Mouse (Mus musculus) midbrain, embryonic 16.5 days (tissue): ENCODE data around the gene Cep57l1. TPM values are rescaled to one million over a fixed set of nuclear protein-coding genes. Genes with fewer than 3 reads are reported as not detected.
"Not testable (repeated sequence)": the region's sequence is repeated elsewhere in the genome, so short reads cannot be mapped to it uniquely, and the experiment has no call there.

ENCODE experiments used
- ATAC-seq: fragments of 200-750 bp; cut with Nextera tagmentation; 2 replicates; pipeline ENCODE4 v1.8.0; 2017; ENCODE audit warnings: moderate TSS enrichment
- H3K27ac ChIP-seq: fragments of 300-500 bp; sonication (generic); 2 replicates; pipeline ENCODE4 v1.5.1; 2014; ENCODE audit warnings: mild to moderate bottlenecking, low read length, mixed read lengths
- H3K27me3 ChIP-seq: fragments of 300-500 bp; sonication (generic); 2 replicates; pipeline ENCODE4 v1.6.1; 2014; ENCODE audit warnings: low read depth, low read length, mixed read lengths; ENCODE audit not compliant: control insufficient read depth, insufficient read depth
- H3K36me3 ChIP-seq: fragments of 300-500 bp; sonication (generic); 2 replicates; pipeline ENCODE4 v1.6.1; 2014; ENCODE audit warnings: mild to moderate bottlenecking, low read length, moderate library complexity, mixed read lengths; ENCODE audit not compliant: control insufficient read depth, insufficient read depth
- H3K4me1 ChIP-seq: fragments of 300-500 bp; sonication (generic); 2 replicates; pipeline ENCODE4 v1.6.1; 2014; ENCODE audit warnings: mild to moderate bottlenecking, low read length, mixed read lengths; ENCODE audit not compliant: control insufficient read depth, insufficient read depth
- H3K4me2 ChIP-seq: fragments of 300-500 bp; sonication (generic); 2 replicates; pipeline ENCODE4 v1.6.1; 2014; ENCODE audit warnings: mild to moderate bottlenecking, low read length, mixed read lengths
- H3K4me3 ChIP-seq: fragments of 300-500 bp; sonication (generic); 2 replicates; pipeline ENCODE4 v1.5.1; 2014; ENCODE audit warnings: low read depth, mild to moderate bottlenecking, low read length, moderate library complexity, mixed read lengths
- H3K9ac ChIP-seq: fragments of 300-500 bp; sonication (generic); 2 replicates; pipeline ENCODE4 v1.6.1; 2014; ENCODE audit warnings: low read depth, low read length, mixed read lengths
- H3K9me3 ChIP-seq: fragments of 300-500 bp; sonication (generic); replicated peaks from 2 replicates; pipeline ENCODE4 v1.6.1; 2014; ENCODE audit warnings: mild to moderate bottlenecking, low read length, mixed read lengths; ENCODE audit not compliant: control insufficient read depth, poor library complexity, severe bottlenecking
- WGBS: fragments of 180-500 bp; shearing (Covaris S2); extraction: QIAGEN DNeasy Blood & Tissue Kit; methylation state at CpG from one replicate; pipeline ENCODE4 v1.1.7; 2014; 5-methylcytosine and 5-hydroxymethylcytosine counted together
- polyA plus RNA-seq: library from polyadenylated mRNA; unstranded; fragments of >200 nt; fragmentation: Nextera tagmentation; extraction: Ambion mirVana; gene quantifications from 2 replicates; pipeline ENCODE4 v1.2.1, GENCODE M21; 2015

Gene Cep57l1
- polyA plus RNA-seq, 1 experiment from 2014 or later, result 15.9 TPM

GRCm38 (mm10) chr10:41820401-41820800 is 10.7 kb upstream of the Cep57l1 start:
- H3K36me3 ChIP-seq, result no peaks in the 10 kb centered on the region
- no peaks in the 10 kb centered on the region for H3K27me3 ChIP-seq
- H3K9ac ChIP-seq, result no peak overlapping the region
- ATAC-seq, result no peak
- H3K4me3 ChIP-seq, result no peak overlapping the region
- H3K9me3 ChIP-seq, result no peaks in the 10 kb centered on the region
- H3K4me2 ChIP-seq, result no peak overlapping the region
- 92% methylated on average over 5 of the region's 5 CpGs for WGBS
- peaks cover 3% of the 10 kb centered on the region; the same call in 1 of the 2 replicates for H3K4me1 ChIP-seq
- no peak overlapping the region for H3K27ac ChIP-seq

- 93% methylated on average over 3 of the region's 3 CpGs for WGBS
- no peaks in the 10 kb centered on the region for H3K36me3 ChIP-seq
- ATAC-seq, result no peak
- no peak overlapping the region for H3K9ac ChIP-seq
- H3K4me2 ChIP-seq, result no peak overlapping the region
- no peaks in the 10 kb centered on the region for H3K27me3 ChIP-seq
- H3K9me3 ChIP-seq, result no peaks in the 10 kb centered on the region
- no peak overlapping the region for H3K4me3 ChIP-seq
- no peak overlapping the region for H3K27ac ChIP-seq
- H3K4me1 ChIP-seq, result peaks cover 8% of the 10 kb centered on the region
These were observed 9.6 kb upstream of the Cep57l1 start for GRCm38 (mm10) chr10:41819307-41819706.

DNA sequence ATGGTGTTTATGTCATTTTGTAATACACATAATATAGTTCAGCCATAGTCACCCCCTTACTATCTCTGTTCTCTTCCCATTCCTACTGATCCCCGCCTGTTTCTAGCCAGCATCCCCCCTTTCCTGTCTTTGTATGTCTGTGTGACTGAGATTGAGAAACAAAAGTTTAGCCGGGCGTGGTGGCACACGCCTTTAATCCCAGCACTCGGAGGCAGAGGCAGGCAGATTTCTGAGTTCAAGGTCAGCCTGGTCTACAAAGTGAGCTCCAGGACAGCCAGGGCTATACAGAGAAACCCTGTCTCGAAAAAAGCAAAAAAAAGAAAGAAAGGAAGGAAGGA is 9.0 kb upstream of the Cep57l1 start:
- H3K4me3 ChIP-seq, H3K27me3 ChIP-seq, H3K9ac ChIP-seq, H3K27ac ChIP-seq, ATAC-seq, H3K4me2 ChIP-seq, H3K36me3 ChIP-seq, H3K9me3 ChIP-seq: not testable (repeated sequence)
- peaks cover 14% of the 10 kb centered on the region for H3K4me1 ChIP-seq
- WGBS, result 92% methylated on average over 6 of the region's 6 CpGs

GRCm38 (mm10) chr10:41818036-41818732 is 8.5 kb upstream of the Cep57l1 start:
- 89% methylated on average over 8 of the region's 8 CpGs for WGBS
- Histone ChIP-seq H3K9ac (no peak overlapping the region), H3K36me3 (no peaks in the 10 kb centered on the region), H3K4me3 (no peak overlapping the region), H3K27ac (no peak overlapping the region), H3K27me3 (no peaks in the 10 kb centered on the region), H3K9me3 (no peaks in the 10 kb centered on the region), H3K4me1 (peaks cover 19% of the 10 kb centered on the region), H3K4me2 (no peak overlapping the region)
- no peak for ATAC-seq

DNA sequence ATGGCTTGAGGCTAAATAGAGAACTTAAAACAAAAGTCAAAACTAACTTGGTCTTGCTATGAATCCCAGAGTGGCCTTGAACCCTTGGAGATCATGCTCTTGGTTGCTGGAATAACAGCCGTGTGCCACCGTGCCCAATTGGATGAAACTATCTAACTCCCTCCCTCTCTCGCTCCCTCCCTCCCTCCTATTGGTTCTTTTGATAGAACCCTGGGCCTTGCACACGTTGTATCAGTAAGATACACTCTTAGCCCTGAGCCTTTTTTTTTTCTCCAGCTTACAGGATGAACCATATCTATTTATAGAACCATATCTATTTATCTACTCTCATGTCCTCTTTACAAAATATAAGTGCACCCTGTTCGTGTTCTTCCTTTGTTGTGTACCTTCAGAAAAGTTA is 6.8 kb upstream of the Cep57l1 start:
- peaks cover 34% of the 10 kb centered on the region for H3K4me1 ChIP-seq
- H3K27me3 ChIP-seq, result no peaks in the 10 kb centered on the region
- no peak overlapping the region for H3K9ac ChIP-seq
- ATAC-seq, result no peak
- no peaks in the 10 kb centered on the region for H3K9me3 ChIP-seq
- no peaks in the 10 kb centered on the region for H3K36me3 ChIP-seq
- H3K4me2 ChIP-seq, result no peak overlapping the region
- H3K27ac ChIP-seq, result no peak overlapping the region
- no peak overlapping the region for H3K4me3 ChIP-seq
- WGBS, result 81% methylated on average over 5 of the region's 5 CpGs

DNA sequence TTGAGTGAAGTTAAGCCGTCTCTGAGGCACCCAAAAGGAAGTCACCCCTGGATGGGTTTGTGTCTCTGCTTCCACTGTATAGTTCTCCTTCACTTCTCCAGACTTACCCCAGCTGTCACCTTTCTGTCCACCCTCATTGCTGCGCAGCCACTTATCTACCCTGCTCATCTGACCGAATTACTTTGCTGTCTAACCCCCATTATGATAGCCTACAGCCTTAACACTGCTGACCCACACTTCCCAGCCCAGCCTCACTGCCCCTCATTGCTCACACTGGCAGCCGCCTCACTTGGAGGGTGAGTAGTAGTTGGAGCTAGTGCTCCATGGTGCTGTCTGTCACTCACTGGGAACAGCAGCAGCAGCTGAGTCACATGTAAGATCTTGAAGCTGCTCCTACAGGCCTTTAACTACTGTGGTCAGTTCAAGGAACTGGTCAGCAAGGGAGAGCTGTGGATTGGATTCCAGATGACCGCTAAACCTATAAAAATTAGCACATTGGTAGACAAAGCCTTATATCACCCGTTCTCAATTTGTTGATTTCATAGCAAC is 4.7 kb upstream of the Cep57l1 start:
- Histone ChIP-seq H3K27me3 (no peaks in the 10 kb centered on the region), H3K4me2 (peak overlapping the region; percentile 29), H3K4me3 (no peak overlapping the region), H3K4me1 (peaks cover 35% of the 10 kb centered on the region), H3K9ac (no peak overlapping the region), H3K9me3 (no peaks in the 10 kb centered on the region), H3K36me3 (no peaks in the 10 kb centered on the region), H3K27ac (no peak overlapping the region)
- ATAC-seq, result no peak
- WGBS, result 91% methylated on average over 6 of the region's 6 CpGs

GRCm38 (mm10) chr10:41812566-41812965 is 2.9 kb upstream of the Cep57l1 start:
- H3K36me3 ChIP-seq, result no peaks in the 10 kb centered on the region
- peak overlapping the region; percentile 98 for H3K4me2 ChIP-seq
- H3K27me3 ChIP-seq, result no peaks in the 10 kb centered on the region
- H3K4me1 ChIP-seq, result peaks cover 35% of the 10 kb centered on the region
- peak overlapping the region; percentile 33 for H3K4me3 ChIP-seq
- WGBS, result 62% methylated on average over 6 of the region's 6 CpGs
- no peak overlapping the region for H3K27ac ChIP-seq
- ATAC-seq, result no peak
- H3K9ac ChIP-seq, result peak overlapping the region; percentile 40
- no peaks in the 10 kb centered on the region for H3K9me3 ChIP-seq

DNA sequence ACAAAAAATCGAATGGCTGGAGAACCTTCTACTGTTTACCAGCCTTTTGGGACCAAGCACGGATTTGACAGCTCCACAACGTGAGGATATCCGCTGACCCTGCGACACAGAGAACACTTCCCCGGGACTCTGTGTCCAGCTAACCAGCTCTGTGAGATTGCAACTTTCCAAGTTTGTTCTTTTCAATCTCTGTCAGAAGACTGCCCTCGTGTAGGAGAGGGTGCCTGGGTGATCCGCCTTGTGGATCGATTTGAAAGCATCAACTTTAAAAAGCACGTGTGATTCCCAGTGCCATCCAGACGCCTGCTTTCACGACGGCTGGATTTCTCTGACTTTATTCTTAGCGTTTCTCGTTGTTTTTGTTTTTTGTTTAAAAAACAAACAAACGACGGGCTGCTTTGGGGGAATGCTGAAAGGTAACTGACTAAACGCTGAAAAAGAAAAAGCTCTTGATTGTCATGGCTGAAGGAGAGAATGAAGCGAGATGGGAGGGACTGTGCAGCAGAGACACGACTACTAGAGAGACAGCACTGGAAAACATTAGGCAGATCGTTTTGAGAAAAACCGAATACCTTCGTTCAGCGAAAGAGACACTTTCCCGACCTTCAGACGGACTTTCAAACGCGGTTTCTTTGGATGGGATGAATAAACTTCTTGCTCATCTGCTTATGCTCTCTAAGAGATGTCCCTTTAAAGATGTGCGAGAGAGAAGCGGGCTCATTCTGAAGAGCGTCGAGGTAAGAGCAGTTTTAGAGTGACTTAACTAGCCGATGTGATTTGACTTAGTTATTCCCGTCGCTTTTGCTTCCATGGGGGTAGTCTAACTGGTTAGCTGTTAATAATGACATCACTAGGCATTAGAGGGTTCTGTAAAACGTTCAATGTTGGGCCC is 1.1 kb upstream of the Cep57l1 start:
- under 1% methylated on average over 36 of the region's 36 CpGs for WGBS
- ATAC-seq, result peak; percentile 43; the same call in 1 of the 2 replicates
- no peaks in the 10 kb centered on the region for H3K27me3 ChIP-seq

More for the DNA sequence above, 1.1 kb upstream of the Cep57l1 start:
- H3K9me3 ChIP-seq, result no peaks in the 10 kb centered on the region
- peaks cover 32% of the 10 kb centered on the region for H3K4me1 ChIP-seq
- H3K9ac ChIP-seq, result peak overlapping the region; percentile 92
- peak overlapping the region; percentile 89 for H3K4me3 ChIP-seq
- H3K27ac ChIP-seq, result peak overlapping the region; percentile 94
- no peaks in the 10 kb centered on the region for H3K36me3 ChIP-seq
- peak overlapping the region; percentile 98 for H3K4me2 ChIP-seq
